Mouse (Mus musculus): Measurements from ENCODE around the gene Lct.
"Not testable (repeated sequence)": the region's sequence is repeated elsewhere in the genome, so short reads cannot be mapped to it uniquely, and the experiment has no call there.

Lct gene

GRCm38 (mm10) chr1:128295717-128296528 lies 32.2 kb downstream of the Lct start:
- no peak for DNase-seq (ENCODE audit: low read depth, low spot score)

GRCm38 (mm10) chr1:128295296-128295695 lies 32.8 kb downstream of the Lct start:
- no peak for DNase-seq (ENCODE audit: low read depth, low spot score)

- no peak for DNase-seq (ENCODE audit: low read depth, low spot score)
Measured at GRCm38 (mm10) chr1:128293524-128293923, 34.6 kb downstream of the Lct start.

GRCm38 (mm10) chr1:128290295-128290694 lies 37.8 kb downstream of the Lct start:
- no peak for DNase-seq (ENCODE audit: low read depth, low spot score)

GRCm38 (mm10) chr1:128285136-128285535 lies 43.0 kb downstream of the Lct start:
- no peak for DNase-seq (ENCODE audit: low read depth, low spot score)

- no peak for DNase-seq (ENCODE audit: low read depth, low spot score)
Measured at GRCm38 (mm10) chr1:128284157-128284690, 43.9 kb downstream of the Lct start.

GRCm38 (mm10) chr1:128282924-128283323 lies 45.2 kb downstream of the Lct start:
- no peak for DNase-seq (ENCODE audit: low read depth, low spot score)

- no peak for DNase-seq (ENCODE audit: low read depth, low spot score)
Measured at GRCm38 (mm10) chr1:128281753-128282152, 46.4 kb downstream of the Lct start.

GRCm38 (mm10) chr1:128278563-128278962 lies 49.6 kb downstream of the Lct start:
- no peak for DNase-seq (ENCODE audit: low read depth, low spot score)

- no peak for DNase-seq (ENCODE audit: low read depth, low spot score)
Measured at GRCm38 (mm10) chr1:128275908-128276307, 52.2 kb downstream of the Lct start.

GRCm38 (mm10) chr1:128270731-128271130 lies 57.4 kb downstream of the Lct start:
- DNase-seq (ENCODE audit: low read depth, low spot score), result no peak

GRCm38 (mm10) chr1:128267061-128267460 lies 61.1 kb downstream of the Lct start:
- not testable (repeated sequence) for DNase-seq (ENCODE audit: low read depth, low spot score)

- DNase-seq (ENCODE audit: low read depth, low spot score), result no peak
Measured at GRCm38 (mm10) chr1:128244727-128245355, 83.3 kb downstream of the Lct start.

GRCm38 (mm10) chr1:128243996-128244726 lies 84.0 kb downstream of the Lct start:
- peak; percentile 95 for DNase-seq (ENCODE audit: low read depth, low spot score)

GRCm38 (mm10) chr1:128243627-128243995 lies 84.5 kb downstream of the Lct start, which contains the start of gene Ubxn4:
Gene Ubxn4, plus strand, starts transcription at chr1:128243964.
- DNase-seq (ENCODE audit: low read depth, low spot score), result no peak

- no peak for DNase-seq (ENCODE audit: low read depth, low spot score)
Measured at GRCm38 (mm10) chr1:128235181-128235580, 92.9 kb downstream of the Lct start.
